Mouse (Mus musculus): ENCODE data around the gene Scd2. TPM values are rescaled to one million over a fixed set of nuclear protein-coding genes. Genes with fewer than 3 reads are reported as not detected.

The Scd2 gene
- polyA plus RNA-seq, 1 experiment from 2014 or later: 178 TPM

DNA sequence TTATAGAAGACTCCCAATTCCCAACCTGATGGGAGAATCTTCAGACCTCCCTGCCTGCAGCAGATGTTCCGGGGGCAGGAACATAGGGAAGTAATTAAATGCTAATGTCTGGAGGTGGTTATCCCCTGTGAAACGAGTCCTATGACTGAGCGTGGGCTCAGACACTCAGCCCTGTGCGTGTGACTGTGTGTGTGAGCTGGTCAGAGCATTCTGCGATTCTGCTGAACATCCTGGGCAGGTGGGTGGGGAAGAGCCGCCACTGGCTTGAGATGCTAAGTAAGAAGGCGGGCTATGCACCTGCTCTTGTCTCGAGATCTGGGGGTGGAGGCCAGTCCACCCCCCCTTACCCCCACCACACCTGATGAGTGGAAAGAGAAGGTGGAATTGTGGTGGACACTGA is 38.9 kb downstream of the Scd2 start:
- Histone ChIP-seq H3K9ac (replicated peaks; ENCODE audit: low read length) (0 out of 2 replicates have a peak overlapping the region, but pooled peaks have one; percentile 2), H3K36me3 (ENCODE audit: insufficient read depth, low read length) (no peaks in the 10 kb centered on the region), H3K4me2 (replicated peaks; ENCODE audit: low read depth, low read length) (no peak overlapping the region), H3K4me1 (ENCODE audit: insufficient read depth, low read length) (0 out of 2 replicates have a peak, but pooled peaks cover 3% of the 10 kb centered on the region), H3K9me3 (ENCODE audit: low read length) (peaks cover 5% of the 10 kb centered on the region; the same call in 1 of the 2 replicates), H3K27me3 (ENCODE audit: insufficient read depth, low read length) (no peaks in the 10 kb centered on the region), H3K4me3 (ENCODE audit: low read length) (no peak overlapping the region), H3K27ac (ENCODE audit: low read length) (no peak overlapping the region)
- no peak for ATAC-seq (ENCODE audit: low FRiP score, low TSS enrichment)
- 71% methylated on average over 8 of the region's 8 CpGs for WGBS

DNA sequence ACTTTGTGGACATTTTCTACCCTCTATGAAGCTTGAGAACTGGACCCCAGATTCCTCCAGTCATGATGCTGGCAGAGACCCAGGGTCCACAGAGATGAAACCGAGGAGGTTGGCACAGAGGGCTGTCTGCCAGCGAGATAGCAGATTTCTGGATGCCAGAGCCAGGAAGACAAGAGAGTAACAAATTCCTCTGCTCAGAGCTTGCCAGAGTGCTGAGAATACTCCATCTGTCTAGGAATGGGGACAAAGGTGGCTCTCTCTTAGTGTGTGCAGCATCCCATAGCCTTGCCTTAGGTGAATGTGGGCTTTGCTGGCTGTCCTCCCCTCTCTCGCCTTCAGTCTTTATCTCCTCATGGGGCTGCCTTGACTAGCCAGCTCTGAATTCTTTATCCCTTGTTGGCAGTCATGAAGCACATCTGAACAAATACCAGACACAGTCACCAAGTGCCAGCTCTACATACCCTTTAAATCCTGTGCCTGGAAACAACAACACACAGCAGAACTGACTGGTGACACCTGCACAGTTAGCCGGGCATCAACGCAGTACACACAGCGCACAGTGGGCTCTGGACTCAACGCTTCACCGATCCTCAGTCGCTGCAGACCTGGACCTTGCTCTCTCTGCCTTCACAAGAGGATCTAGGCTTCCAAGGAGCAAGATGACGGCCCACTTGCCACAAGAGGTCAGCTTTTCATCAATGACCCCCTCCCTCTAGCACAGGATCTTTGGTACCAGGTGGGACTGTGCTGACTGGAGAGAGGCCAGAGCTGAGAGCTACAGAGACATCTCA is 39.6 kb downstream of the Scd2 start, which contains the start of gene Scd4:
Gene Scd4, plus strand, starts transcription at position 260 of the 791 bp plus-strand sequence.
- 0 out of 2 replicates have a peak, but pooled peaks cover 3% of the 10 kb centered on the region for H3K4me1 ChIP-seq (ENCODE audit: insufficient read depth, low read length)
- ATAC-seq (ENCODE audit: low FRiP score, low TSS enrichment): peak; percentile 86
- H3K4me2 ChIP-seq (replicated peaks; ENCODE audit: low read depth, low read length): no peak within 1 kb of the TSS
- H3K4me3 ChIP-seq (ENCODE audit: low read length): no peak within 1 kb of the TSS
- H3K36me3 ChIP-seq (ENCODE audit: insufficient read depth, low read length): no peaks in the 10 kb centered on the region
- H3K27me3 ChIP-seq (ENCODE audit: insufficient read depth, low read length): no peaks in the 10 kb centered on the region
- no peak within 1 kb of the TSS for H3K27ac ChIP-seq (ENCODE audit: low read length)
- H3K9ac ChIP-seq (replicated peaks; ENCODE audit: low read length): 0 out of 2 replicates have a peak within 1 kb of the TSS, but pooled peaks have one; percentile 2
- no peaks in the 10 kb centered on the region for H3K9me3 ChIP-seq (ENCODE audit: low read length)
- WGBS: 81% methylated on average over 10 of the region's 10 CpGs

DNA sequence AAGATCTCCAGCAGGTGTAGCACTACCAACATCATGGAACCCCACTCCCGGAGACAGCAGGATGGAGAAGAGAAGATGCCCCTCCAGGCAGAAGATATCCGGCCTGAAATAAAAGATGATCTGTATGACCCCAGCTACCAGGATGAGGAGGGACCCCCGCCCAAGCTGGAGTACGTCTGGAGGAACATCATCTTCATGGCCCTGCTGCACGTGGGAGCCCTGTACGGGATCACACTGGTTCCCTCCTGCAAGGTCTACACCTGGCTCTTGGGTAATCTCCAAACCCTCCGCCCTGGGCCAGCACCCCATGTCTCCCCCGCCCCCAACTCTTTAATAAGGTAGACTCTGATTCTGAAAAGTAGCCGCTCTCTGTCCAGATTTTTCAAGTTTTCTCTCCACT is 40.5 kb downstream of the Scd2 start:
- whole genome bisulfite sequencing: 88% methylated on average over 9 of the region's 9 CpGs
- ATAC-seq (ENCODE audit: low FRiP score, low TSS enrichment): no peak
- no peak overlapping the region for H3K27ac ChIP-seq (ENCODE audit: low read length)
- no peaks in the 10 kb centered on the region for H3K36me3 ChIP-seq (ENCODE audit: insufficient read depth, low read length)
- no peak overlapping the region for H3K4me3 ChIP-seq (ENCODE audit: low read length)
- H3K4me2 ChIP-seq (replicated peaks; ENCODE audit: low read depth, low read length): no peak overlapping the region
- H3K27me3 ChIP-seq (ENCODE audit: insufficient read depth, low read length): no peaks in the 10 kb centered on the region
- 0 out of 2 replicates have a peak, but pooled peaks cover 3% of the 10 kb centered on the region for H3K4me1 ChIP-seq (ENCODE audit: insufficient read depth, low read length)
- no peaks in the 10 kb centered on the region for H3K9me3 ChIP-seq (ENCODE audit: low read length)
- no peak overlapping the region for H3K9ac ChIP-seq (replicated peaks; ENCODE audit: low read length)

DNA sequence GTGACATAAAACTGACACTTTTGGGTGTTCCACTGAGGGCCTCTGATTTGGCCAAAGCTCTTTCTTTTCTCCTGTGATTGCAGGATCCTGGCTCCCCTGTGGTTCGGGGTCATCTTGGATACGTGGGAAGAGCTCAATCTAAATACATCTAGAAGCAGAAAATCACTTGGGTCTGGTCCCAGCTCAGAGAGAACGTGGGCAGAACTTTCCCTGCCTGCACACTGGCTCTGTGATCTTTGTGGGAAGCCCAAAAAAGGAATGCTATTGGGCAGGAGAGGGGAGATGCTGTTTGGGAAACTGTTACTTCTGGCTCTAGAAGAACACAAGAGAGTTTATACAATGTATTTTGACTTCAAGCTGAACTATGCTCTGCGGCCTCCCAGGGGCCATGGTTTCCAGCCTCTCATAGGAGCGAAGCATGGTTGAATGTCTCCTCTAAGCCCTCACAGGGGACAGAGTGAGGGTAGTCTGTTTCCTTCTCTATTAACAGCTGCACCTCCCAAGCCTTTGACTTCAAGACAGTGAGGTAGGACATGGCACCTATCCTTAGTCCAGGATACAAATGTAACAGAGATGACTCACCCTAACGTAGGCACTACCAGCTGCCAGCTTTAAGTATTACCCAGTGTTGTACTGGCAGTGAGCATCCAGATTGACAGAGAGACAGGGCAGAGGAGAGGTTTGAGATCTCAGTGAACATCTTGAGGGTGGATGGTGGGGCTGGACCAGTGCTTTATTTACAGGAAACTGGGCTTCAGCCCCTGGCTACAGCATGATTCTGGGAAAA is 42.6 kb downstream of the Scd2 start:
- WGBS: 77% methylated on average over 6 of the region's 6 CpGs
- no peak for ATAC-seq (ENCODE audit: low FRiP score, low TSS enrichment)
- H3K4me1 ChIP-seq (ENCODE audit: insufficient read depth, low read length): 0 out of 2 replicates have a peak, but pooled peaks cover 3% of the 10 kb centered on the region
- H3K36me3 ChIP-seq (ENCODE audit: insufficient read depth, low read length): no peaks in the 10 kb centered on the region
- H3K27me3 ChIP-seq (ENCODE audit: insufficient read depth, low read length): no peaks in the 10 kb centered on the region
- H3K4me3 ChIP-seq (ENCODE audit: low read length): no peak overlapping the region
- H3K9ac ChIP-seq (replicated peaks; ENCODE audit: low read length): no peak overlapping the region
- H3K9me3 ChIP-seq (ENCODE audit: low read length): no peaks in the 10 kb centered on the region
- no peak overlapping the region for H3K27ac ChIP-seq (ENCODE audit: low read length)
- no peak overlapping the region for H3K4me2 ChIP-seq (replicated peaks; ENCODE audit: low read depth, low read length)

DNA sequence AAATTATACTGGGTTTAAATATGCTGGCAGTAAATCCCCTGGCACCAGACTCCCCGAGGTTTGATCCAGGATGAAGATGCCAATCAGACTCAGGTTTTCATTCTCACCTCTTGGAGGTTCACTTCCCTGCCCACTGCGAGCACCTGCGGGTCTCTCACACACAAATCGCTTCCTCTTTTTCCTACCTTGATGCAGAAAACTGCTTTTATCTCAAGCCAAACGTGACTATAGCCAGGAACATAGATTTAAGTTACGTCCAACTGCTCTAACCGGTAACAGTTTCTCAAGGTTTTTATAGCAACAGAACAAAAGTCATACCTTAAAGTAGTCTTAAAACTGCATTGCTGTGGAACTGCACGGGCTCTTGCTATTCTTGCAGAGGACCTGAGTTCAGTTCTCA is 56.2 kb downstream of the Scd2 start:
- H3K27ac ChIP-seq (ENCODE audit: low read length): no peak overlapping the region
- H3K4me1 ChIP-seq (ENCODE audit: insufficient read depth, low read length): no peaks in the 10 kb centered on the region
- ATAC-seq (ENCODE audit: low FRiP score, low TSS enrichment): no peak
- H3K4me2 ChIP-seq (replicated peaks; ENCODE audit: low read depth, low read length): no peak overlapping the region
- no peak overlapping the region for H3K9ac ChIP-seq (replicated peaks; ENCODE audit: low read length)
- no peaks in the 10 kb centered on the region for H3K27me3 ChIP-seq (ENCODE audit: insufficient read depth, low read length)
- peaks cover 5% of the 10 kb centered on the region; the same call in 1 of the 2 replicates for H3K9me3 ChIP-seq (ENCODE audit: low read length)
- no peak overlapping the region for H3K4me3 ChIP-seq (ENCODE audit: low read length)
- H3K36me3 ChIP-seq (ENCODE audit: insufficient read depth, low read length): no peaks in the 10 kb centered on the region
- WGBS: 89% methylated on average over 8 of the region's 8 CpGs

DNA sequence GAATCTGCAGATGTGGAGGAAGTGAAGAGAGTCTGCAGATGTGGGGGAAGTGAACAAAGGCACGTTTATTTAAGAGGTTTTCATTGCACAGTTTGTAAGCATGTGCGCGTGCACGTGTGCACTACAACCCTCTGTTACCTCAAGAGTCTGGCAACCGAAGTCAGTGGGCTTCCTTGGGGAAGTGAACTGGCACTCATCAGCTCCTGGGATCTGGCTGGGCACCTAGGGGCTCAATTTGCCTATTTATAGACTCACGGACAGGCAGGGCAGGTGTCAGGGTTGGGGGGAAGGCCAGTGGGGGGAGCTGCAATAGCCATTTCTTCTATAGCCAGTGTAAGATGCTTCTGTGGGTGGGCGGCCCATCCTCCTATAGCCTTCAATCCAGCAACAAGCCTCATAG is 58.3 kb downstream of the Scd2 start:
- no peaks in the 10 kb centered on the region for H3K27me3 ChIP-seq (ENCODE audit: insufficient read depth, low read length)
- peaks cover 5% of the 10 kb centered on the region; the same call in 1 of the 2 replicates for H3K9me3 ChIP-seq (ENCODE audit: low read length)
- no peak overlapping the region for H3K9ac ChIP-seq (replicated peaks; ENCODE audit: low read length)
- H3K27ac ChIP-seq (ENCODE audit: low read length): no peak overlapping the region
- no peak overlapping the region for H3K4me2 ChIP-seq (replicated peaks; ENCODE audit: low read depth, low read length)
- no peak overlapping the region for H3K4me3 ChIP-seq (ENCODE audit: low read length)
- no peaks in the 10 kb centered on the region for H3K36me3 ChIP-seq (ENCODE audit: insufficient read depth, low read length)
- WGBS: 81% methylated on average over 7 of the region's 7 CpGs
- peaks cover 4% of the 10 kb centered on the region; the same call in 1 of the 2 replicates for H3K4me1 ChIP-seq (ENCODE audit: insufficient read depth, low read length)
- ATAC-seq (ENCODE audit: low FRiP score, low TSS enrichment): no peak

Small RNA genes lying within 50 kb of the gene (microRNA-seq; reads per million reads assigned to microRNA genes)
- gene Mir5114: 0.63 reads per million

Other genes with a start within 250 kb of the Scd2 start
- 57.7 and 58.1 TPM in 2 replicates for gene Erlin1, start 223.9 kb upstream of the Scd2 start, polyA plus RNA-seq (2015; fragmentation: Nextera tagmentation; extraction: Ambion mirVana)
- 52.6 and 55.1 TPM in 2 replicates for gene Chuk, start 186.2 kb upstream of the Scd2 start, polyA plus RNA-seq (2015; fragmentation: Nextera tagmentation; extraction: Ambion mirVana)
- 35.9 and 37.5 TPM in 2 replicates for gene Cwf19l1, start 157.8 kb upstream of the Scd2 start, polyA plus RNA-seq (2015; fragmentation: Nextera tagmentation; extraction: Ambion mirVana)
- gene Bloc1s2, start 147.2 kb upstream of the Scd2 start, polyA plus RNA-seq (2015; fragmentation: Nextera tagmentation; extraction: Ambion mirVana): 82.8 and 85.1 TPM in 2 replicates
- 0.05 TPM in 1 of 2 replicates, not detected in the other for gene Pkd2l1, start 101.2 kb upstream of the Scd2 start, polyA plus RNA-seq (2015; fragmentation: Nextera tagmentation; extraction: Ambion mirVana)
- gene Scd3, start 90.4 kb upstream of the Scd2 start, polyA plus RNA-seq (2015; fragmentation: Nextera tagmentation; extraction: Ambion mirVana): 0.60 and 0.94 TPM in 2 replicates
- 0.12 and 0.17 TPM in 2 replicates for gene Scd4, start 39.4 kb downstream of the Scd2 start, polyA plus RNA-seq (2015; fragmentation: Nextera tagmentation; extraction: Ambion mirVana)
- gene Scd1, start 114.2 kb downstream of the Scd2 start, polyA plus RNA-seq (2015; fragmentation: Nextera tagmentation; extraction: Ambion mirVana): 3.1 and 3.3 TPM in 2 replicates
- 2.6 and 2.8 TPM in 2 replicates for gene Wnt8b, start 199.8 kb downstream of the Scd2 start, polyA plus RNA-seq (2015; fragmentation: Nextera tagmentation; extraction: Ambion mirVana)